Mouse (Mus musculus) granulocyte monocyte progenitor cell, adult 5-6 weeks (primary cell): ENCODE data around the gene Pptc7. TPM values are rescaled to one million over a fixed set of nuclear protein-coding genes. Genes with fewer than 3 reads are reported as not detected.

Source experiments
- ATAC-seq: replicated peaks from 2 replicates; pipeline ENCODE4 v1.8.0; 2016; ENCODE audit warnings: mild to moderate bottlenecking, moderate TSS enrichment, inconsistent platforms; ENCODE audit not compliant: poor library complexity, severe bottlenecking
- total RNA-seq, 2 experiments: library from RNA; stranded (forward) in 1 of 2; stranded (reverse) in 1 of 2; fragments of 200-712, 200-1000 nt in 1 of 2; fragments of >200 nt in 1 of 2; fragmentation: Nextera tagmentation in 1 of 2; gene quantifications; 2 replicates each; pipeline ENCODE4 v1.2.3; 2014 to 2017

The Pptc7 gene
- total RNA-seq, 2 experiments from 2014 or later: 14.8 to 17.2 TPM

GRCm38 (mm10) chr5:122323523-122323922 lies 39.4 kb downstream of the Pptc7 start:
- no peak for ATAC-seq

GRCm38 (mm10) chr5:122324608-122325431 lies 40.7 kb downstream of the Pptc7 start:
- no peak for ATAC-seq

GRCm38 (mm10) chr5:122325477-122325876 lies 41.3 kb downstream of the Pptc7 start:
- ATAC-seq: no peak

GRCm38 (mm10) chr5:122327283-122327682 lies 43.1 kb downstream of the Pptc7 start:
- ATAC-seq: no peak

GRCm38 (mm10) chr5:122330269-122330668 lies 46.1 kb downstream of the Pptc7 start:
- no peak for ATAC-seq

- no peak for ATAC-seq
Observed at GRCm38 (mm10) chr5:122334682-122335081, 50.5 kb downstream of the Pptc7 start.

- ATAC-seq: no peak
Observed at GRCm38 (mm10) chr5:122336554-122337294, 52.6 kb downstream of the Pptc7 start.

- 0 out of 2 replicates have a peak, but pooled peaks have one; percentile 33 for ATAC-seq
Observed at GRCm38 (mm10) chr5:122342874-122343273, 58.7 kb downstream of the Pptc7 start.

GRCm38 (mm10) chr5:122343768-122344167 lies 59.6 kb downstream of the Pptc7 start:
- ATAC-seq: peak; percentile 87

- ATAC-seq: peak; percentile 71
Observed at GRCm38 (mm10) chr5:122344260-122344659, 60.1 kb downstream of the Pptc7 start.

GRCm38 (mm10) chr5:122345777-122346176 lies 61.6 kb downstream of the Pptc7 start:
- ATAC-seq: no peak

GRCm38 (mm10) chr5:122353807-122354491 lies 69.8 kb downstream of the Pptc7 start, which contains the start of the genes Rad9b and Vps29:
TSS of gene Rad9b (minus strand) at chr5:122354233.
TSS of gene Vps29 (plus strand) at chr5:122354369.
- ATAC-seq: peak; percentile 99

- ATAC-seq: peak; percentile 64
Observed at GRCm38 (mm10) chr5:122354492-122355067, 70.4 kb downstream of the Pptc7 start.

- peak; percentile 39 for ATAC-seq
Observed at GRCm38 (mm10) chr5:122371591-122372191, 87.5 kb downstream of the Pptc7 start, which contains the start of gene Gpn3. TSS of gene Gpn3 (plus strand) at chr5:122371876.

GRCm38 (mm10) chr5:122372192-122372769 lies 88.1 kb downstream of the Pptc7 start, which contains the start of gene Fam216a:
TSS of gene Fam216a (minus strand) at chr5:122372364.
- ATAC-seq: peak; percentile 98

GRCm38 (mm10) chr5:122372878-122373277 lies 88.7 kb downstream of the Pptc7 start:
- ATAC-seq: no peak
